Mouse (Mus musculus) MEL (cell line): ENCODE results near the gene Gpr18.

Experiments
- CTCF ChIP-seq, 3 experiments: IDR thresholded peaks in 2 of 3; conservative IDR thresholded peaks in 1 of 3; 2 replicates each; pipeline ENCODE4 v1.5.1; 2011 to 2012; ENCODE audit warnings: low read length in 3 of 3, low read depth in 2 of 3, mild to moderate bottlenecking in 2 of 3, improper control_type of control experiment in 1 of 3, inconsistent platforms in 1 of 3, mixed read lengths in 1 of 3, moderate library complexity in 1 of 3; ENCODE audit not compliant: control insufficient read depth in 1 of 3, insufficient read depth in 1 of 3, poor library complexity in 1 of 3, severe bottlenecking in 1 of 3
- ELF1 ChIP-seq: IDR thresholded peaks from 2 replicates; pipeline ENCODE4 v1.6.1; 2014; ENCODE audit warnings: low read depth, mild to moderate bottlenecking, inconsistent platforms, low read length, improper control_type of control experiment, moderate library complexity
- HCFC1 ChIP-seq: IDR thresholded peaks from 2 replicates; pipeline ENCODE4 v1.6.1; 2012; ENCODE audit warnings: low read depth, mild to moderate bottlenecking, inconsistent platforms, low read length, improper control_type of control experiment, moderate library complexity
- MAFK ChIP-seq: IDR thresholded peaks from 2 replicates; pipeline ENCODE4 v1.6.1; 2011; ENCODE audit warnings: low read depth, mild to moderate bottlenecking, low read length, improper control_type of control experiment, borderline replicate concordance
- POLR2A ChIP-seq, 2 experiments: IDR thresholded peaks; 2 replicates each; pipeline ENCODE4 v1.6.1; 2011 to 2012; ENCODE audit warnings: low read length in 2 of 2, mild to moderate bottlenecking in 2 of 2, control low read depth in 1 of 2, improper control_type of control experiment in 1 of 2, low read depth in 1 of 2, moderate library complexity in 1 of 2; ENCODE audit not compliant: control insufficient read depth in 1 of 2, insufficient read depth in 1 of 2, poor library complexity in 1 of 2
- TAL1 ChIP-seq: IDR thresholded peaks from 2 replicates; pipeline ENCODE4 v1.6.1; 2012; ENCODE audit warnings: mild to moderate bottlenecking, inconsistent platforms, low read length, moderate library complexity, mixed read lengths
- USF1 ChIP-seq: IDR thresholded peaks from 2 replicates; pipeline ENCODE4 v1.6.1; 2014; ENCODE audit warnings: low read depth, mild to moderate bottlenecking, inconsistent platforms, low read length, improper control_type of control experiment, moderate library complexity
- ZC3H11A ChIP-seq: IDR thresholded peaks from 2 replicates; pipeline ENCODE4 v1.6.1; 2012; ENCODE audit warnings: low read depth, mild to moderate bottlenecking, inconsistent platforms, low read length, improper control_type of control experiment
- ZKSCAN1 ChIP-seq: IDR thresholded peaks from 2 replicates; pipeline ENCODE4 v1.6.1; 2012; ENCODE audit warnings: low read depth, mild to moderate bottlenecking, inconsistent platforms, low read length, improper control_type of control experiment, moderate library complexity
- ZMIZ1 ChIP-seq: IDR thresholded peaks from 2 replicates; pipeline ENCODE4 v1.6.1; 2012; ENCODE audit warnings: low read depth, mild to moderate bottlenecking, inconsistent platforms, low read length, improper control_type of control experiment, moderate library complexity

- no peak for TF ChIP-seq MAFK
- TF ChIP-seq ELF1: no peak
- no peak for TF ChIP-seq POLR2A (IDR thresholded peaks at IDR 0.05; ENCODE audit: control insufficient read depth in 1 of 2, insufficient read depth in 1 of 2, low read depth in 1 of 2, low read length in 2 of 2, poor library complexity in 1 of 2)
- no peak for TF ChIP-seq HCFC1
- TF ChIP-seq TAL1: no peak
- no peak for TF ChIP-seq CTCF (IDR thresholded peaks at IDR 0.05 in 2 of 3, conservative IDR thresholded peaks at IDR 0.05 in 1 of 3; ENCODE audit: control insufficient read depth in 1 of 3, insufficient read depth in 1 of 3, low read depth in 2 of 3, low read length in 3 of 3, poor library complexity in 1 of 3, severe bottlenecking in 1 of 3)
- no peak for TF ChIP-seq ZC3H11A
- TF ChIP-seq ZMIZ1: no peak
- TF ChIP-seq USF1: no peak
- TF ChIP-seq ZKSCAN1: no peak
These were observed 49.0 kb downstream of the Gpr18 start for GRCm38 (mm10) chr14:121866574-121866973.
